Mouse (Mus musculus) frontal cortex, adult (tissue): Measurements from ENCODE around the gene Arhgap15.
A peak's percentile ranks its signal among the peaks of the same experiment; 100 is the strongest.

Experiments used
- ATAC-seq: cut with Nextera tagmentation; 2 replicates; pipeline ENCODE4 v1.9.2; 2017; ENCODE audit warnings: mild to moderate bottlenecking, moderate library complexity, mixed read lengths; ENCODE audit not compliant: low TSS enrichment

The Arhgap15 gene

DNA sequence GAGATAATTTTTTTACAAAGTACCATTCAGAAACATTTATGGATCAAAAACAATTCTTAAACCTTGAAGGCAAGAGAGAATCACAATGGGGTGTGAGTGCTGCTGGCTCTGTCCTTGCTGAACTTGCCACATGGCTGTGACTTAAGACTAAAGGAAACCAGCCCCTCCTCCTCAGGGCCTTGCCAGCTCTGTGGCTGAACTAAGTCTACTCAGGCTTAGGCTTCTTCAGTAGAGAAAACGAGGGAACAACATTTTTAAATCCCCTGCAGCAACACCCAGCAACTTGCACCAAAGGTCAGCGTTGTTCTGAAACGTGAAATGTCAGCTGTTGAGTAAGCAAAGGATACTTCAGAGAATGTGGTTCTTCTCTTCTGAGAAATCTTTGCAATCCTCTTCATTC is 417.2 kb downstream of the Arhgap15 start:
- ATAC-seq: 0 out of 2 replicates have a peak, but pooled peaks have one; percentile 34

DNA sequence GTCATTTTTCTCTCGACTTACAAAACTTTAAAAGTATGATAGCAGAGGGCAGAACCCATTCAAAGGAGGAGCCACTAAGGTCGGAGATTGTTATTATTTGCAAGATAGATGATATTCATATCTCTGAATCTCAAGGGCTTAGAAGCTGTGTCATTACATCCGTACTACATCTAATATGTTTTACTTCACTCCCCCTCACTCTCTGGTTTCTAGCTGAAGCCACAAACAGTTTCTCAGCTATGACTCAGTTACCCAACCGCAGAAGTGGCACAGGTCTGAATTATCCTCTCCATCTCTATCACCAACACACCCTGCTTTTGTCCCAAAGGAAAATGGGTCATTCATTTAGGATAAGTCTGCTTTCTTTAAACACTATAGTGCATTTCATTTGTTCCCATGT is 418.1 kb downstream of the Arhgap15 start:
- ATAC-seq: peak; percentile 52; the same call in 1 of the 2 replicates

- no peak for ATAC-seq
These were observed 435.9 kb downstream of the Arhgap15 start for GRCm38 (mm10) chr2:44184476-44184875.

DNA sequence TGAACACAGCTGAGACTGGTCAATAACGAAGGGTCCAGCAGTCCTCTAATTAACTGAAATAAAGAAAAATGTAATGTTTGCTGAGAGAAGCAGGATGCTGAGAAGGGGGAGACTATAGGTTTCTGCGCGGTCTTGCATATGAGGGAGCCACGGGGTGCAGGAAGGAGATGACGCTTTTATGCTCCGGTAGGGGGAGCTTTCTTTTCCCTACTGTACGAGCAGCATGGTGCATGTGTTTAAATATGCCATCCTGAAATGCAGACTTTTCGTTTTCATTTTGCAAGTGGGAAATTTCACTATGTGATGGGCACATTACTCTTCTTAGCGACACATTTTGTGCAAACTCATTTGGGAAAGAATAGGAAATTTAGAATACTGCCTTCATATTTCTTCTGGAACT is 442.1 kb downstream of the Arhgap15 start:
- peak; percentile 91 for ATAC-seq

- no peak for ATAC-seq
These were observed 443.4 kb downstream of the Arhgap15 start for GRCm38 (mm10) chr2:44192058-44192457.

DNA sequence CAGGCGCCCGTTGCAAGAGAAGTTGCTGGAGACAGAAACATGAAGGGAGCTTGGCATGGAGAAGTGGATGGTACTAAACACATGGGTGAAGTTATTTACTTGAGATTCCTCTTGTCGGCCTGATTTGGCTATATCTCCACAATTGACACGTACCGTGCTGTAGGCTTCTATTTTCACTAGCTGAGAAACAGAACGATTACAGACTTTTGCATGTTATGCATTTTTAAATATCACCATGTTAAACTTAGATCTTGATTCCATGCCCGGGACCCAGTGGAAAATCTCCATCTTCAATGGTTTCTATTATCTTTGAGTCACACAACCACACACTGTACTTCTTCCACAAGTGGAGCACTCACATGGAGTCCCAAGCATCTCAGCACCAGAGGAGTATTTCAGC is 466.9 kb downstream of the Arhgap15 start:
- peak; percentile 94 for ATAC-seq

DNA sequence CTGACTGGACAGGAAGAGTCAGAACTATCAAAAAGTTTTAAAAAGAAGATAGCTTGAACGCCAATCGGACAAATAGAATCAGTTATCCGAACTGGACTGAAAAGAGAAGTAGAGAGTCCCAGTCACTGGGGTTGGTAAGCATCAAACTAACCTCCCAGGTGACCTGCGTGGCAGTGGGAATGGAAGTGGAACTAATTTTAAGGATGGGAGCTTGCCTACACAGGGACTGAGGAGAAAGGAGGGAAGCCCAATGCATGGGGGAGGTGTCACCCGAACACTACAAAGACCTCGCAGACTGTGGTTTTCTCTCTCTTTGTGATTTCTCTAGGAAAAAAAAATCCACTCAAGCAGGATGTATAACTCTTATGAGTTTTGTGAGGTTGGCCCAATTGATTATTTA is 469.2 kb downstream of the Arhgap15 start:
- ATAC-seq: no peak

DNA sequence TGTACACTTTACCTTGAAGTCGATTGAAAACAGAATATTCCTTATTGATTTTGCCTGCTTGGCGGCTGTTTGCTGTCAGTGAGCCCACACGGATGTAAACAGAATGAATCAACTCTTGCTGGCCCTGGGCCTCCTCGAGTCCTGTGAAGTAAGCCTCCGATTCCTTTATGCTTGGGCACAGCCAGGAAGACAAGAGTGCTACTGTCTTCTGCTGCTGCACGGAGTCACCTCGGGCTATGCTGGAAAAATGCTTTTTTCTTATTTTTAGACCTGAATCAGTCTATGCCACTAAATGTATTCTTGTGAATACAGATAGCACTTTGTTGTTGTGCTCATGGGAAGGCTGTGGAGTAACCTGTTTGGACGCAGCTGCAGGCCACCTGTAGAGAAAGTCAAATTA is 469.7 kb downstream of the Arhgap15 start:
- ATAC-seq: 0 out of 2 replicates have a peak, but pooled peaks have one; percentile 25

DNA sequence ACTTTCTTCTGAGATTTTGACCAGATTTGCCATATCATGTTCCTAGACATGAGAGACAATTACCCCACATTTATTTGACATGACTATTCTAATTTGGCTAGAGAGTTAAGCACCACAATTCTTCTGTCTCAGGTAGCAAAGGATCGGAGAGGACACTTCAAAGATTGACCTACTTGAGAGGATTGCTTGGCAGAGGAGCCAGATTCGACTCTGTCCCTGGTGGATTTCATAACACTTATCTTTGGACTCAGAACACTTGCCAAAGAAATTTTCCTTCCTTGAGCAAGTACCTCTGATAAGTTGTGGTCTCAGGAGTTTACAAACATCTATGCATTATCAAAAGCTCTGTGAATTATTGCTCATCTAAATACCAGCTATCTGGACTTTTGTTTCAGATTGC is 473.1 kb downstream of the Arhgap15 start:
- peak; percentile 42; the same call in 1 of the 2 replicates for ATAC-seq

DNA sequence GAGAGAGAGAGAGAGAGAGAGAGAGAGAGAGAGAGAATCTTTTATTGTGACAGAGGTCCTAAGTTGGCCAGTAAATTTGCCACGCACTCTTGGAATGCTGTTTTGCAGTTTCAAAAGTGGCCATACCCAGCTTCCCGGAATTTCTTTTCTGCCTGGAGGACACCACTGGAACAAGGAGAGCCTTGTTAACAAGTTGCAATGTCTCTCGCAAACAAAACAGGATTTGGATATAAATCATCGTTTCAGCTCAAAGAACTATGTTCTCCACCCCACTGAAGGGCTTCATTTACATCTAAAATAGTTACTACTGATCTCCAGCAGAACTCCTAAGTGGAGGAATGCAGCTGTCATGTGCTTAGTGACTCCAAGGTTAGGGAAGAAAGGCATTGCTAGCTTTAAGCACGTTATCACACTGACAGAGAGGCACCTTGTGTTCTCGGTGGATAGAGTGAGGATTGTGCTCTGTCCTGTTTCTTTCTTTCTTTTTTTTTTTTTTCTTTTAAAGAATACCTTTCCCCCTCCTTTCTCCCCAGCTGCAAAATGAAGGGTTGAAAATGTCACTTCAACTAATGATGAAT is 473.6 kb downstream of the Arhgap15 start:
- 0 out of 2 replicates have a peak, but pooled peaks have one; percentile 21 for ATAC-seq

- ATAC-seq: peak; percentile 57
These were observed 486.2 kb downstream of the Arhgap15 start for GRCm38 (mm10) chr2:44234856-44235255.

GRCm38 (mm10) chr2:44241657-44242454 is 493.2 kb downstream of the Arhgap15 start:
- ATAC-seq: no peak

DNA sequence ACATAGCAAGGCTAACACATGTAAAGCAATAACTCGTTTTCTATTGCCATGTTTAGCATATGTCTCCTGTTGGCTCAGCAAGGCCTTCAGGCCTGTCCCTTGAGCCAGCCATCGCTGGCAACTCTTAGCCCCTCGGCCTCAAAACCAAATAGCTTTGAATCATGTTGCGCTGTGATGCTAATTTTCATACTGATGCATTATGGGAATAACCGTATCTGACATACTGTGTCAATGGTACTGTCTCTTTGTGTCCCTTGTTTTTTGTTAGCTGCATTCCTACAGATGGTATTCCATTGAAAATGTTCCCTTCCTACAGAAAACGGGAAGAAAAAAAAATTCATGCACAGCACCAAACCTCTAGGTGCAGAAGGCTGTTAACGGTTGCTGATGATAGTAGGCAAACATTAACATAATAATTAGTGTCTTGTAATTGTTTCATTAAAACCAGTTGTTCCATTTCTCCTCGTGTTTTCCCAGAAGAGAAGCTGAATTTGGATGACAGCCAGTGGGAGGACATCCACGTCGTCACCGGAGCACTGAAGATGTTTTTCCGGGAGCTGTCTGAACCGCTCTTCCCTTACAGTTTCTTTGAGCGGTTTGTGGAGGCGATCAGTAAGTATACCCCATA is 494.1 kb downstream of the Arhgap15 start:
- peak; percentile 68 for ATAC-seq

DNA sequence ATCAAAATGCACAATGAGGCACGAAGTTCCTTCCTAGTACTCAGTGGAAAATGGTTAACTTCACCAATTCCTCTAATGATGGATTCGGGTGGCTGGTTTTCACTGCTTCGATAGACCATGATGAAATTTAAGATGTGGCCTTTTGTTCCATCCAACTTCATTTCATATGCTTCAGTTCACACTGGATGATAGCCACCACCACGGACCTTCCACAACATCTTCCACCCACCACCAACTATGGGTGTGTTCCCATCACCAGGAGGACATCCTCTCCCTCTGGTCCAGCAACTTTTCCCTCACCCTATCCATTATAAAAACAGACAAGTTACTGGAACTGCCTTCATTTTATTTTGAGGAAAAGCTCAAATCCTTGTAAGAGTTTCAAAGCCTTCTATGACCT is 506.7 kb downstream of the Arhgap15 start:
- no peak for ATAC-seq

DNA sequence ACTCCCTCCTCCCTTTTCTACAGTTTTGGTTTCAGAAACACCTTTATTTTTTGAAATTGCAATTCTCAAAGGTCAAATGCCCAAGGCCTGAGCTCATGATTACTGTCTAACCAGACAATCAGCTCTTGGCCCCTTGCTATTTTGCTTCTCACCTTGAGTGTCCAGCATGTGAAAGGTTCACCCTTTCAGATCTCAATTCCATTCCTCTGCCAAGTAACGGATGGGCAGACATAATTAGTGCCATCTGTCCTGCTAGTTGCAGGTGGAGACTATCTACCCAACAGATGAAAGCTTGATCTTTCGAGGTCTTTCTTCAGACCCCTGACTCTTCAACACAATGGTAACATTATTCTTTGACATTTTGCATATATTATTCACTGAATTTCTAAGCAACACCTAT is 509.3 kb downstream of the Arhgap15 start:
- ATAC-seq: no peak

- ATAC-seq: no peak
These were observed 523.1 kb downstream of the Arhgap15 start for GRCm38 (mm10) chr2:44271455-44272346.

GRCm38 (mm10) chr2:44272606-44273005 is 524.0 kb downstream of the Arhgap15 start:
- ATAC-seq: no peak

GRCm38 (mm10) chr2:44274425-44274824 is 525.8 kb downstream of the Arhgap15 start:
- ATAC-seq: no peak

DNA sequence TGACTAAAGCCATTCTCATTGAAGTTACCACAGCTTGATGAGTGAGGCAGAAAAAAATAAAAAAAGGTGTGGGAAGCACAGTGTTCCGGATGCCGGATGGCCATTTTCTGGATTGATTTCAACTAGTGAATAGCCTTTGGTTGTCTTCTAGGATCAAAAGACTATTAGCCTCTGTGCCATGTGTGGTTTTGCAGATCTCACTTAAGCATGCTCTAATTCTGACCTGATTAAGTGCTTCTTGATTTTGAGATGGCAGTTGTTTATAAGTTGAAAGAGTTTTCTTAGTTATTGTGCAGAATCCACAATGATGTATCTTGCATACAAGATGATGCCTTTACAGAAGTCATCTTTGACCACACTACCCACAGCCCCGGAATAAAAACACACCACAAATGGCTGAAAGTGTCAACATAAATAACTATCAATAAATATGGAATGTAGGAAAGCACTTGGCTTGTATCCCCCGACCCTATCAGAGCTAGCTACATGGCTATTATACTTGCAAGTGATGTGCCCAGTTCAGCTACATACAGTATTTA is 537.6 kb downstream of the Arhgap15 start:
- ATAC-seq: no peak

DNA sequence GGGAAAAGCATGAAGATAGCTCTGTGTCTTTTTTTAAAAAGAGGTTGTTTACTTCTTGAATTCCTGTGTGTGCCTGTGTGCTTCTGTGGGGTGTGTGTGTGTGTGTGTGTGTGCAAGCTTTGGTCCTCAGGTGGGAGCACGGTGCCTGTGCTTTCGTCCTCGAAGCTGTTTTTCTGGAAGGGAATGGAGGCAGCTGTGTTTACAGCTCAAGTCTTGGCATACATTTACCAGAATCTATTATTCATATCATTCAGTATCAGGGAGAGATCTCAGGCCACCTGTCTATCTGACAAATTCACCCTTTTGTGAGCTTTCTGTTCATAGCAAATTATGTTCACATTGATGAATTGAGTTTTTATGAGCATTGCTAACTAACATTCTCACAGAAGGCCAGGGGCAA is 550.5 kb downstream of the Arhgap15 start:
- no peak for ATAC-seq

DNA sequence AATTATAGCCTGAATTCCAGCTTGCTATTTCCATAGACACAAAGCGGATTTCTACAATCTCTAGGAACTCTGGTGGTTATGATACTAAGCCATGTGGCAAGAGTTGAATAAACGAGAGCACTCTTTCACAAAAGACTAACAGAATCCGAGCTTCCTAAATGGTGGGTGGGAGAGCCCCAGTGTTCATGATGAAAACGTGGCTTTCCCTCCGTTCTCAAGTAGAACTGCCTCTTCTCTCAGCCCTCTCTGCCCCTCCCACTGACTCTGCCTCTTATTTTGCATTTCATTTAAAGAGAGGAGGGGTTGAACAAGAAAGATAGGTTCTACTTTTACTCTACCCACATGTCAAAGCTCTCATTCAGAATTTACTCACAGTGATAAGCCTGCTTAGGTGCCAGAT is 551.3 kb downstream of the Arhgap15 start:
- ATAC-seq: peak; percentile 64
